19 mouse cellular contexts compared by ENCODE assay signal in genomic region chr13:103683169-103683568, GRCm38 (mm10).
DNase-seq lines count a peak whose midpoint lies in the region; ATAC-seq and TF ChIP-seq lines count a peak whose summit lies in the region.
"Had no signal": no experiment of that assay in that cellular context is flagged by ENCODE, and none has a peak within 500 bp of the region (broad histone marks: within the 10 kb centered on the region; RNA-seq: fewer than 3 reads in every experiment).

No protein-coding gene starts in this region.

- H3K36me3 ChIP-seq in heart, embryonic 10.5 days, result no peaks in the 10 kb centered on the region
- H3K36me3 ChIP-seq in midbrain, embryonic 16.5 days (ENCODE audit: control insufficient read depth, insufficient read depth, low read length), result no peaks in the 10 kb centered on the region
- no peaks in the 10 kb centered on the region for H3K36me3 ChIP-seq in midbrain, embryonic 13.5 days
- H3K36me3 ChIP-seq in limb, embryonic 10.5 days, result no peaks in the 10 kb centered on the region
- no peaks in the 10 kb centered on the region for H3K36me3 ChIP-seq in forebrain, postnatal 0 days (ENCODE audit: insufficient read depth)
- H3K36me3 ChIP-seq: embryonic facial prominence, embryonic 12.5 days; forebrain, embryonic 15.5 days; heart, embryonic 12.5 days; hindbrain, embryonic 12.5 days had no signal

- no peak overlapping the region for H3K9ac ChIP-seq in midbrain, embryonic 16.5 days (ENCODE audit: low read depth, low read length)
- no peak overlapping the region for H3K9ac ChIP-seq in midbrain, embryonic 13.5 days (replicated peaks)
- no peak overlapping the region for H3K9ac ChIP-seq in forebrain, postnatal 0 days
- H3K9ac ChIP-seq: embryonic facial prominence, embryonic 12.5 days; forebrain, embryonic 15.5 days; heart, embryonic 12.5 days; hindbrain, embryonic 12.5 days had no signal

- H3K4me3 ChIP-seq in heart, embryonic 10.5 days, result no peak overlapping the region
- no peak overlapping the region for H3K4me3 ChIP-seq in midbrain, embryonic 16.5 days (ENCODE audit: low read depth, low read length)
- no peak overlapping the region for H3K4me3 ChIP-seq in midbrain, embryonic 13.5 days (replicated peaks)
- H3K4me3 ChIP-seq in limb, embryonic 10.5 days, result no peak overlapping the region
- no peak overlapping the region for H3K4me3 ChIP-seq in forebrain, postnatal 0 days (ENCODE audit: low read depth, low read length)
- H3K4me3 ChIP-seq: embryonic facial prominence, embryonic 12.5 days; forebrain, embryonic 15.5 days; heart, adult 2 months; heart, embryonic 12.5 days; hindbrain, embryonic 12.5 days had no signal

- H3K27ac ChIP-seq in heart, embryonic 10.5 days, result no peak overlapping the region
- H3K27ac ChIP-seq in midbrain, embryonic 16.5 days (ENCODE audit: low read length), result no peak overlapping the region; the same call in 1 of the 2 replicates
- no peak overlapping the region for H3K27ac ChIP-seq in midbrain, embryonic 13.5 days
- H3K27ac ChIP-seq in limb, embryonic 10.5 days, result no peak overlapping the region
- no peak overlapping the region for H3K27ac ChIP-seq in forebrain, postnatal 0 days (ENCODE audit: low read depth, low read length)
- H3K27ac ChIP-seq: embryonic facial prominence, embryonic 12.5 days; forebrain, embryonic 15.5 days; heart, adult 2 months; hindbrain, embryonic 12.5 days had no signal

- intact Hi-C loops in heart, postnatal 14 days (cut with DNase I), result no loop called here

- ATAC-seq in midbrain, embryonic 16.5 days, result 0 out of 2 replicates have a peak, but pooled peaks have one; percentile 56
- no peak for ATAC-seq in midbrain, embryonic 13.5 days
- ATAC-seq in forebrain, postnatal 0 days, result no peak
- ATAC-seq: forebrain, embryonic 15.5 days had no signal

- no peaks in the 10 kb centered on the region for H3K4me1 ChIP-seq in heart, embryonic 10.5 days
- H3K4me1 ChIP-seq in midbrain, embryonic 16.5 days (ENCODE audit: control insufficient read depth, insufficient read depth, low read length), result no peaks in the 10 kb centered on the region
- H3K4me1 ChIP-seq in midbrain, embryonic 13.5 days (replicated peaks), result no peaks in the 10 kb centered on the region
- H3K4me1 ChIP-seq in limb, embryonic 10.5 days, result no peaks in the 10 kb centered on the region
- H3K4me1 ChIP-seq in forebrain, postnatal 0 days (ENCODE audit: insufficient read depth), result no peaks in the 10 kb centered on the region
- H3K4me1 ChIP-seq: embryonic facial prominence, embryonic 12.5 days; forebrain, embryonic 15.5 days; heart, embryonic 12.5 days; hindbrain, embryonic 12.5 days had no signal

- H3K27me3 ChIP-seq in heart, embryonic 10.5 days (ENCODE audit: insufficient read depth, poor library complexity, severe bottlenecking), result no peaks in the 10 kb centered on the region
- H3K27me3 ChIP-seq in midbrain, embryonic 16.5 days (ENCODE audit: control insufficient read depth, insufficient read depth, low read depth, low read length), result no peaks in the 10 kb centered on the region
- H3K27me3 ChIP-seq in midbrain, embryonic 13.5 days, result no peaks in the 10 kb centered on the region
- H3K27me3 ChIP-seq in limb, embryonic 10.5 days (ENCODE audit: low read depth, poor library complexity, severe bottlenecking), result no peaks in the 10 kb centered on the region
- H3K27me3 ChIP-seq in forebrain, postnatal 0 days (ENCODE audit: insufficient read depth, low read length), result no peaks in the 10 kb centered on the region
- H3K27me3 ChIP-seq: embryonic facial prominence, embryonic 12.5 days; forebrain, embryonic 15.5 days; heart, embryonic 12.5 days; hindbrain, embryonic 12.5 days had no signal

- no peak for TF ChIP-seq CTCF in forebrain, postnatal 0 days (IDR thresholded peaks at IDR 0.05; ENCODE audit: low read depth)

- no peak overlapping the region for H3K4me2 ChIP-seq in midbrain, embryonic 16.5 days (ENCODE audit: low read length)
- H3K4me2 ChIP-seq in midbrain, embryonic 13.5 days (replicated peaks), result no peak overlapping the region
- H3K4me2 ChIP-seq in forebrain, postnatal 0 days (ENCODE audit: low read depth), result no peak overlapping the region
- H3K4me2 ChIP-seq: embryonic facial prominence, embryonic 12.5 days; forebrain, embryonic 15.5 days; heart, embryonic 12.5 days; hindbrain, embryonic 12.5 days had no signal

- no peaks in the 10 kb centered on the region for H3K9me3 ChIP-seq in heart, embryonic 10.5 days
- no peaks in the 10 kb centered on the region for H3K9me3 ChIP-seq in midbrain, embryonic 16.5 days (replicated peaks; ENCODE audit: control insufficient read depth, low read length, poor library complexity, severe bottlenecking)
- H3K9me3 ChIP-seq in midbrain, embryonic 13.5 days, result no peaks in the 10 kb centered on the region
- no peaks in the 10 kb centered on the region for H3K9me3 ChIP-seq in limb, embryonic 10.5 days (replicated peaks)
- no peaks in the 10 kb centered on the region for H3K9me3 ChIP-seq in forebrain, postnatal 0 days (ENCODE audit: low read length)
- H3K9me3 ChIP-seq: embryonic facial prominence, embryonic 12.5 days; forebrain, embryonic 15.5 days; heart, embryonic 12.5 days; hindbrain, embryonic 12.5 days had no signal

- 78% methylated on average over 9 of the region's 9 CpGs for WGBS in heart, embryonic 10.5 days
- 49% methylated on average over 9 of the region's 9 CpGs for whole genome bisulfite sequencing in midbrain, embryonic 16.5 days
- WGBS in midbrain, embryonic 13.5 days, result 56% methylated on average over 9 of the region's 9 CpGs
- WGBS in limb, embryonic 10.5 days, result 86% methylated on average over 9 of the region's 9 CpGs
- 68% methylated on average over 9 of the region's 9 CpGs for whole genome bisulfite sequencing in forebrain, postnatal 0 days

- peak; percentile 31 for DNase-seq in heart, embryonic 10.5 days (ENCODE audit: low spot score)
- no peak for DNase-seq in heart, postnatal 14 days
- DNase-seq in layer of hippocampus, postnatal 14 days (ENCODE audit: low spot score in 2 of 2), result peak; percentile 13 to 20
- DNase-seq in layer of hippocampus, adult 9-10 months (ENCODE audit: low spot score), result no peak
- peak; percentile 12 for DNase-seq in limb, embryonic 10.5 days (ENCODE audit: low spot score)
- DNase-seq in forebrain, postnatal 0 days, result no peak
- DNase-seq: adrenal gland, postnatal 10 days; cerebellum, adult 11-12 months; cerebellum, adult 9-10 months; cerebellum, postnatal 25 days; gastrocnemius, postnatal 10 days; heart, adult 2 months; heart, postnatal 4 days had no signal

Comparison
In these comparisons a context has a peak if more than half of its experiments do, and no peak if none do; other contexts are left out.
1. DNase-seq: peak in heart, embryonic 10.5 days (single experiment), layer of hippocampus, postnatal 14 days (2 of 2) and limb, embryonic 10.5 days (single experiment); none in heart, postnatal 14 days (0 of 2), layer of hippocampus, adult 9-10 months (single experiment) and forebrain, postnatal 0 days (single experiment).